Mouse (Mus musculus) frontal cortex, postnatal 14 days (tissue): ENCODE results near the gene Vmn1r32.

ENCODE experiments used
- DNase-seq, 2 experiments: peaks; one replicate each; pipeline ENCODE4 v3.0.0; 2022; ENCODE audit warnings: low spot score in 2 of 2

Gene Vmn1r32

GRCm38 (mm10) chr6:66559996-66560395, at the start of gene Vmn1r32:
TSS of gene Vmn1r32 (minus strand) at chr6:66560096.
- no peak for DNase-seq

GRCm38 (mm10) chr6:66595804-66596203, 35.9 kb upstream of the Vmn1r32 start:
- no peak for DNase-seq

- DNase-seq: no peak
Observed at GRCm38 (mm10) chr6:66535966-66536365, 23.9 kb downstream of the Vmn1r32 start.

- peak; percentile 93 to 95 for DNase-seq
Observed at GRCm38 (mm10) chr6:66535028-66535862, 24.7 kb downstream of the Vmn1r32 start, which contains the start of gene Mad2l1. TSS of gene Mad2l1 (plus strand) at chr6:66535390.

GRCm38 (mm10) chr6:66534366-66534941, 25.4 kb downstream of the Vmn1r32 start:
- no peak for DNase-seq

GRCm38 (mm10) chr6:66533241-66533640, 26.7 kb downstream of the Vmn1r32 start:
- no peak for DNase-seq

- no peak for DNase-seq
Observed at GRCm38 (mm10) chr6:66528386-66528785, 31.5 kb downstream of the Vmn1r32 start.

- DNase-seq: no peak
Observed at GRCm38 (mm10) chr6:66516368-66516767, 43.5 kb downstream of the Vmn1r32 start.
